Mouse (Mus musculus): ENCODE results near the gene Nagk.

DNA sequence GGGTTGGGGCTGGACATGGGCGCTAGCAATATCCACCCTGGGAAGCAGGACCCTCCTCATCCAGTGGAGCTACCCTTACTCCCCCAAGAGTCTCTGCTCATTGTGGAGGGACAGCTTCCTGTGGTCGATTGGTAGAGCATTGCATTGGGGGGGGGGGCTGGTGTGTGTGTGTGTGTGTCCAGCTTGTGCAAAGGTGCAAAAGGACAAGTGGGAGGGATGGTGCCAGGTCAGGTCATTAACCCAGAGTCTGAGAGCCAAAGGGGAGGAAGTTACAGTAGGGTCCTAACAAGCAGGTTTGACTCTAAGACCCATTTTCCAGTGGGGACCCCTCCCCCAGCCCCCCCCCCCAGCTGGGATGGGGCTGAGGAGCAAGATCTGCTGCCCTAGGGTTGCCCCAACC, 49.3 kb upstream of the Nagk start:
- TF ChIP-seq CTCF (IDR thresholded peaks at IDR 0.05; ENCODE audit: low read depth) (no peak), EP300 (IDR thresholded peaks at IDR 0.05; ENCODE audit: low read depth) (no peak)
